Mouse (Mus musculus): ENCODE data around the gene Gabpb2. TPM values are rescaled to one million over a fixed set of nuclear protein-coding genes. Genes with fewer than 3 reads are reported as not detected.

Gabpb2 gene
- polyA plus RNA-seq, 1 experiment from 2014 or later = 7.9 TPM

GRCm38 (mm10) chr3:95239022-95239421 lies 21.3 kb upstream of the Gabpb2 start:
- ATAC-seq (ENCODE audit: insufficient number of reproducible peaks, insufficient read depth, low FRiP score, low read depth) = no peak
- Histone ChIP-seq H3K4me3 (ENCODE audit: control insufficient read depth in 1 of 2, insufficient read depth in 1 of 2, low read depth in 1 of 2, low read length in 2 of 2) (no peak overlapping the region), H3K4me1 (ENCODE audit: control insufficient read depth in 2 of 2, insufficient read depth in 2 of 2, low read length in 2 of 2) (peaks cover 6 to 9% of the 10 kb centered on the region in 2 experiments; a peak in 2 of 4 replicates), H3K4me2 (ENCODE audit: low read length) (no peak overlapping the region), H3K9me3 (ENCODE audit: control insufficient read depth, low read length) (no peaks in the 10 kb centered on the region), H3K9ac (ENCODE audit: low read length) (no peak overlapping the region), H3K27me3 (ENCODE audit: control insufficient read depth, insufficient read depth, low read length) (no peaks in the 10 kb centered on the region), H3K36me3 (ENCODE audit: control insufficient read depth, insufficient read depth, low read length) (peaks cover 44% of the 10 kb centered on the region), H3K27ac (replicated peaks in 1 of 2; ENCODE audit: control insufficient read depth in 1 of 2, insufficient read depth in 1 of 2, low read depth in 2 of 2, low read length in 2 of 2) (no peak overlapping the region)
- 85% methylated on average over 6 of the region's 6 CpGs for WGBS

GRCm38 (mm10) chr3:95237541-95238099 lies 19.9 kb upstream of the Gabpb2 start:
- Histone ChIP-seq H3K9me3 (ENCODE audit: control insufficient read depth, low read length) (no peaks in the 10 kb centered on the region), H3K36me3 (ENCODE audit: control insufficient read depth, insufficient read depth, low read length) (peaks cover 58% of the 10 kb centered on the region), H3K4me1 (ENCODE audit: control insufficient read depth in 2 of 2, insufficient read depth in 2 of 2, low read length in 2 of 2) (peaks cover 7 to 9% of the 10 kb centered on the region in 2 experiments; a peak in 3 of 4 replicates), H3K27ac (replicated peaks in 1 of 2; ENCODE audit: control insufficient read depth in 1 of 2, insufficient read depth in 1 of 2, low read depth in 2 of 2, low read length in 2 of 2) (0 out of 4 replicates have a peak overlapping the region, but pooled peaks of 1 of the 2 experiments have one; percentile 28), H3K4me2 (ENCODE audit: low read length) (no peak overlapping the region), H3K4me3 (ENCODE audit: control insufficient read depth in 1 of 2, insufficient read depth in 1 of 2, low read depth in 1 of 2, low read length in 2 of 2) (no peak overlapping the region), H3K9ac (ENCODE audit: low read length) (no peak overlapping the region), H3K27me3 (ENCODE audit: control insufficient read depth, insufficient read depth, low read length) (no peaks in the 10 kb centered on the region)
- WGBS = 63% methylated on average over 8 of the region's 8 CpGs
- ATAC-seq (ENCODE audit: insufficient number of reproducible peaks, insufficient read depth, low FRiP score, low read depth) = no peak

- WGBS = 89% methylated on average over 23 of the region's 23 CpGs
- Histone ChIP-seq H3K36me3 (ENCODE audit: control insufficient read depth, insufficient read depth, low read length) (peaks cover 75% of the 10 kb centered on the region), H3K4me3 (ENCODE audit: control insufficient read depth in 1 of 2, insufficient read depth in 1 of 2, low read depth in 1 of 2, low read length in 2 of 2) (no peak overlapping the region), H3K9me3 (ENCODE audit: control insufficient read depth, low read length) (no peaks in the 10 kb centered on the region), H3K9ac (ENCODE audit: low read length) (no peak overlapping the region), H3K4me1 (ENCODE audit: control insufficient read depth in 2 of 2, insufficient read depth in 2 of 2, low read length in 2 of 2) (peaks cover 15 to 26% of the 10 kb centered on the region in 2 experiments; a peak in 3 of 4 replicates), H3K27ac (replicated peaks in 1 of 2; ENCODE audit: control insufficient read depth in 1 of 2, insufficient read depth in 1 of 2, low read depth in 2 of 2, low read length in 2 of 2) (no peak overlapping the region), H3K4me2 (ENCODE audit: low read length) (no peak overlapping the region), H3K27me3 (ENCODE audit: control insufficient read depth, insufficient read depth, low read length) (no peaks in the 10 kb centered on the region)
- ATAC-seq (ENCODE audit: insufficient number of reproducible peaks, insufficient read depth, low FRiP score, low read depth) = no peak
These were observed 17.9 kb upstream of the Gabpb2 start for GRCm38 (mm10) chr3:95235386-95236301.

- no peaks in the 10 kb centered on the region for H3K27me3 ChIP-seq (ENCODE audit: control insufficient read depth, insufficient read depth, low read length)
- no peak for ATAC-seq (ENCODE audit: insufficient number of reproducible peaks, insufficient read depth, low FRiP score, low read depth)
- peaks cover 20 to 37% of the 10 kb centered on the region in 2 experiments for H3K4me1 ChIP-seq (ENCODE audit: control insufficient read depth in 2 of 2, insufficient read depth in 2 of 2, low read length in 2 of 2)
- 88% methylated on average over 16 of the region's 16 CpGs for WGBS
- H3K27ac ChIP-seq (replicated peaks in 1 of 2; ENCODE audit: control insufficient read depth in 1 of 2, insufficient read depth in 1 of 2, low read depth in 2 of 2, low read length in 2 of 2) = peak overlapping the region in 1 of 2 experiments; percentile 56; a peak in 1 of 4 replicates
- H3K36me3 ChIP-seq (ENCODE audit: control insufficient read depth, insufficient read depth, low read length) = peaks cover 75% of the 10 kb centered on the region
- H3K4me2 ChIP-seq (ENCODE audit: low read length) = no peak overlapping the region
- peak overlapping the region; percentile 42; the same call in 1 of the 2 replicates for H3K9ac ChIP-seq (ENCODE audit: low read length)
- H3K9me3 ChIP-seq (ENCODE audit: control insufficient read depth, low read length) = no peaks in the 10 kb centered on the region
- H3K4me3 ChIP-seq (ENCODE audit: control insufficient read depth in 1 of 2, insufficient read depth in 1 of 2, low read depth in 1 of 2, low read length in 2 of 2) = no peak overlapping the region
These were observed 15.7 kb upstream of the Gabpb2 start for GRCm38 (mm10) chr3:95233303-95233980.

GRCm38 (mm10) chr3:95232771-95233170 lies 15.1 kb upstream of the Gabpb2 start:
- WGBS = 44% methylated on average over 7 of the region's 7 CpGs
- peaks cover 20 to 34% of the 10 kb centered on the region in 2 experiments for H3K4me1 ChIP-seq (ENCODE audit: control insufficient read depth in 2 of 2, insufficient read depth in 2 of 2, low read length in 2 of 2)
- H3K36me3 ChIP-seq (ENCODE audit: control insufficient read depth, insufficient read depth, low read length) = peaks cover 69% of the 10 kb centered on the region
- H3K9me3 ChIP-seq (ENCODE audit: control insufficient read depth, low read length) = no peaks in the 10 kb centered on the region
- H3K4me3 ChIP-seq (ENCODE audit: control insufficient read depth in 1 of 2, insufficient read depth in 1 of 2, low read depth in 1 of 2, low read length in 2 of 2) = no peak overlapping the region
- H3K27me3 ChIP-seq (ENCODE audit: control insufficient read depth, insufficient read depth, low read length) = no peaks in the 10 kb centered on the region
- peak overlapping the region; percentile 42 for H3K9ac ChIP-seq (ENCODE audit: low read length)
- H3K27ac ChIP-seq (replicated peaks in 1 of 2; ENCODE audit: control insufficient read depth in 1 of 2, insufficient read depth in 1 of 2, low read depth in 2 of 2, low read length in 2 of 2) = peak overlapping the region; percentile 49 to 56; a peak in 2 of 4 replicates
- ATAC-seq (ENCODE audit: insufficient number of reproducible peaks, insufficient read depth, low FRiP score, low read depth) = no peak
- H3K4me2 ChIP-seq (ENCODE audit: low read length) = no peak overlapping the region

- peaks cover 17 to 36% of the 10 kb centered on the region in 2 experiments for H3K4me1 ChIP-seq (ENCODE audit: control insufficient read depth in 2 of 2, insufficient read depth in 2 of 2, low read length in 2 of 2)
- peak within 1 kb of the TSS; percentile 79 to 97; a peak in 3 of 4 replicates for H3K27ac ChIP-seq (replicated peaks in 1 of 2; ENCODE audit: control insufficient read depth in 1 of 2, insufficient read depth in 1 of 2, low read depth in 2 of 2, low read length in 2 of 2)
- H3K27me3 ChIP-seq (ENCODE audit: control insufficient read depth, insufficient read depth, low read length) = no peaks in the 10 kb centered on the region
- peak within 1 kb of the TSS in 1 of 2 experiments; percentile 95; a peak in 1 of 4 replicates for H3K4me3 ChIP-seq (ENCODE audit: control insufficient read depth in 1 of 2, insufficient read depth in 1 of 2, low read depth in 1 of 2, low read length in 2 of 2)
- WGBS = 67% methylated on average over 13 of the region's 13 CpGs
- no peak for ATAC-seq (ENCODE audit: insufficient number of reproducible peaks, insufficient read depth, low FRiP score, low read depth)
- H3K9me3 ChIP-seq (ENCODE audit: control insufficient read depth, low read length) = no peaks in the 10 kb centered on the region
- H3K4me2 ChIP-seq (ENCODE audit: low read length) = peak within 1 kb of the TSS; percentile 77
- H3K9ac ChIP-seq (ENCODE audit: low read length) = peak within 1 kb of the TSS; percentile 97
- peaks cover 57% of the 10 kb centered on the region for H3K36me3 ChIP-seq (ENCODE audit: control insufficient read depth, insufficient read depth, low read length)
These were observed 13.8 kb upstream of the Gabpb2 start, which contains the start of gene Mllt11 for GRCm38 (mm10) chr3:95231298-95232221. Gene Mllt11 (minus strand): TSS chr3:95232171.

All from heart, embryonic 14.5 days (tissue).